Comparison of ENCODE assay signal across 22 mouse cellular contexts in the genomic region with DNA sequence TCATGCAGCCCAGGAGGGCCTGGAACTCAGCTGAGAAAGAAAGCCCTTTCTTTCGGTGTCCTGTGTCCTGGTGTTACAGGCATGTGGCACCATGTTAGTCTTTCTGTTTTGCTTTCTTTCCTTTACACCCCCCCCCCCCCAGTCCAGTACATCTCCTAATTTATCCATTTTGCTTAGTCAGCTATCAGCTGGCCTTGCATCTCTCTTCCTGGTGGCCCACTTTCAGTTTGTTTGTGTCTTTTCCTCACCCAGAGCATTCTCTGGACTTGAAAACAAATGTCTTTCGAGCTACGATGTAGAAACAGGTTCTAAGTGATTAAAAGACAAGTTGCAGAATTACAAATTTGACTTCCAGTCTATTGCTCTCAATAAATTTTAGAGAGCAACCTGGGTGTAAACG. TPM values are rescaled to one million over a fixed set of nuclear protein-coding genes. Genes with fewer than 3 reads are reported as not detected.
DNase-seq lines count a peak whose midpoint lies in the region; ATAC-seq and TF ChIP-seq lines count a peak whose summit lies in the region.
"Had no signal": no experiment of that assay in that cellular context is flagged by ENCODE, and none has a peak within 500 bp of the region (broad histone marks: within the 10 kb centered on the region; RNA-seq: fewer than 3 reads in every experiment).

No protein-coding gene starts in this region.

- no peak for TF ChIP-seq EP300 in MEL (IDR thresholded peaks at IDR 0.05; ENCODE audit: low read depth in 1 of 2, low read length in 2 of 2)

- no peaks in the 10 kb centered on the region for H3K27me3 ChIP-seq in heart, embryonic 10.5 days (ENCODE audit: insufficient read depth, poor library complexity, severe bottlenecking)
- H3K27me3 ChIP-seq in liver, embryonic 12.5 days (replicated peaks), result 0 out of 2 replicates have a peak, but pooled peaks cover 14% of the 10 kb centered on the region
- no peaks in the 10 kb centered on the region for H3K27me3 ChIP-seq in liver, embryonic 11.5 days (replicated peaks; ENCODE audit: control insufficient read depth, insufficient read depth, low read length)
- H3K27me3 ChIP-seq in MEL (ENCODE audit: control insufficient read depth in 1 of 2, insufficient read depth in 2 of 2, low read length in 2 of 2), result no peaks in the 10 kb centered on the region
- no peaks in the 10 kb centered on the region for H3K27me3 ChIP-seq in limb, embryonic 10.5 days (ENCODE audit: low read depth, poor library complexity, severe bottlenecking)
- H3K27me3 ChIP-seq: embryonic facial prominence, embryonic 12.5 days; forebrain, embryonic 15.5 days; heart, embryonic 15.5 days; hindbrain, embryonic 15.5 days had no signal

- H3K9ac ChIP-seq in liver, embryonic 12.5 days, result no peak overlapping the region
- no peak overlapping the region for H3K9ac ChIP-seq in liver, embryonic 11.5 days (ENCODE audit: low read depth, low read length)
- H3K9ac ChIP-seq in MEL (ENCODE audit: control insufficient read depth, low read depth, low read length, poor library complexity, severe bottlenecking), result peak overlapping the region; percentile 42
- H3K9ac ChIP-seq: forebrain, embryonic 15.5 days; heart, embryonic 15.5 days; hindbrain, embryonic 15.5 days had no signal

- H3K4me3 ChIP-seq in heart, embryonic 10.5 days, result no peak overlapping the region
- no peak overlapping the region for H3K4me3 ChIP-seq in liver, embryonic 12.5 days
- H3K4me3 ChIP-seq in liver, embryonic 11.5 days (ENCODE audit: low read depth, low read length), result no peak overlapping the region
- peak overlapping the region in 1 of 2 experiments; percentile 23; a peak in 2 of 4 replicates for H3K4me3 ChIP-seq in MEL (ENCODE audit: control insufficient read depth in 1 of 2, insufficient read depth in 1 of 2, low read depth in 2 of 2, low read length in 2 of 2)
- no peak overlapping the region for H3K4me3 ChIP-seq in limb, embryonic 10.5 days
- H3K4me3 ChIP-seq: embryonic facial prominence, embryonic 12.5 days; forebrain, embryonic 15.5 days; hindbrain, embryonic 15.5 days had no signal

- peaks cover 29% of the 10 kb centered on the region for H3K4me1 ChIP-seq in heart, embryonic 10.5 days
- peaks cover 37% of the 10 kb centered on the region for H3K4me1 ChIP-seq in liver, embryonic 12.5 days
- H3K4me1 ChIP-seq in liver, embryonic 11.5 days (replicated peaks; ENCODE audit: control insufficient read depth, insufficient read depth, low read length), result peaks cover 21% of the 10 kb centered on the region
- H3K4me1 ChIP-seq in MEL (ENCODE audit: control insufficient read depth in 1 of 2, insufficient read depth in 2 of 2, low read length in 2 of 2), result peaks cover 21 to 22% of the 10 kb centered on the region in 2 experiments
- H3K4me1 ChIP-seq in limb, embryonic 10.5 days, result peaks cover 23% of the 10 kb centered on the region

- ATAC-seq in liver, embryonic 12.5 days, result no peak
- no peak for ATAC-seq in liver, embryonic 11.5 days (replicated peaks; ENCODE audit: low FRiP score)
- no peak for ATAC-seq in frontal cortex, adult (ENCODE audit: low TSS enrichment)
- ATAC-seq: forebrain, embryonic 15.5 days; intestine, embryonic 16.5 days had no signal

- no peak for TF ChIP-seq POLR2A in MEL (IDR thresholded peaks at IDR 0.05; ENCODE audit: control insufficient read depth in 1 of 2, insufficient read depth in 1 of 2, low read depth in 1 of 2, low read length in 2 of 2, poor library complexity in 1 of 2)

- H3K27ac ChIP-seq in heart, embryonic 10.5 days, result peak overlapping the region; percentile 1; the same call in 1 of the 2 replicates
- H3K27ac ChIP-seq in liver, embryonic 12.5 days, result no peak overlapping the region
- H3K27ac ChIP-seq in liver, embryonic 11.5 days (ENCODE audit: low read depth, low read length), result no peak overlapping the region
- peak overlapping the region; percentile 32; the same call in 1 of the 2 replicates for H3K27ac ChIP-seq in MEL (ENCODE audit: control insufficient read depth, low read depth, low read length)
- H3K27ac ChIP-seq in limb, embryonic 10.5 days, result peak overlapping the region; percentile 25; the same call in 1 of the 2 replicates
- H3K27ac ChIP-seq: embryonic facial prominence, embryonic 12.5 days; forebrain, embryonic 15.5 days; heart, embryonic 15.5 days; hindbrain, embryonic 15.5 days had no signal

- 84% methylated on average over 4 of the region's 4 CpGs for WGBS in heart, embryonic 10.5 days
- 72% methylated on average over 4 of the region's 4 CpGs for WGBS in liver, embryonic 12.5 days (ENCODE audit: insufficient replicate concordance)
- WGBS in liver, embryonic 11.5 days, result 77% methylated on average over 4 of the region's 4 CpGs
- WGBS in limb, embryonic 10.5 days, result 93% methylated on average over 4 of the region's 4 CpGs

- TF ChIP-seq CTCF in MEL (IDR thresholded peaks at IDR 0.05 in 2 of 3, conservative IDR thresholded peaks at IDR 0.05 in 1 of 3; ENCODE audit: control insufficient read depth in 1 of 3, insufficient read depth in 1 of 3, low read depth in 2 of 3, low read length in 3 of 3, poor library complexity in 1 of 3, severe bottlenecking in 1 of 3), result no peak

- no peaks in the 10 kb centered on the region for H3K79me2 ChIP-seq in MEL (ENCODE audit: control insufficient read depth, insufficient read depth, low read length, poor library complexity)

- peaks cover 35% of the 10 kb centered on the region for H3K36me3 ChIP-seq in heart, embryonic 10.5 days
- peaks cover 15% of the 10 kb centered on the region for H3K36me3 ChIP-seq in liver, embryonic 12.5 days
- peaks cover 5% of the 10 kb centered on the region for H3K36me3 ChIP-seq in liver, embryonic 11.5 days (ENCODE audit: control insufficient read depth, insufficient read depth, low read length)
- H3K36me3 ChIP-seq in MEL (ENCODE audit: control insufficient read depth in 1 of 2, insufficient read depth in 2 of 2, low read length in 2 of 2), result peaks cover 0 to 18% of the 10 kb centered on the region in 2 experiments; a peak in 2 of 4 replicates
- peaks cover 38% of the 10 kb centered on the region for H3K36me3 ChIP-seq in limb, embryonic 10.5 days
- H3K36me3 ChIP-seq: forebrain, embryonic 15.5 days; hindbrain, embryonic 15.5 days had no signal

- no peak for TF ChIP-seq RAD21 in MEL (IDR thresholded peaks at IDR 0.05; ENCODE audit: low read depth, low read length)

- H3K9me3 ChIP-seq in heart, embryonic 10.5 days, result no peaks in the 10 kb centered on the region
- H3K9me3 ChIP-seq in liver, embryonic 12.5 days (replicated peaks), result no peaks in the 10 kb centered on the region
- H3K9me3 ChIP-seq in liver, embryonic 11.5 days (ENCODE audit: control insufficient read depth, low read length), result no peaks in the 10 kb centered on the region
- no peaks in the 10 kb centered on the region for H3K9me3 ChIP-seq in MEL (replicated peaks; ENCODE audit: insufficient read depth, low read length)
- no peaks in the 10 kb centered on the region for H3K9me3 ChIP-seq in limb, embryonic 10.5 days (replicated peaks)
- H3K9me3 ChIP-seq: embryonic facial prominence, embryonic 12.5 days; forebrain, embryonic 15.5 days; heart, embryonic 15.5 days; hindbrain, embryonic 15.5 days had no signal

- no peak for DNase-seq in heart, embryonic 10.5 days (ENCODE audit: low spot score)
- no peak for DNase-seq in heart, postnatal 4 days
- no peak for DNase-seq in liver, embryonic 11.5 days (ENCODE audit: low spot score)
- DNase-seq in MEL (ENCODE audit: low read depth, low spot score), result no peak
- no peak for DNase-seq in limb, embryonic 10.5 days (ENCODE audit: low spot score)
- no peak for DNase-seq in ovary, postnatal 36 days (ENCODE audit: low spot score)
- DNase-seq: adrenal gland, adult 8-10 months; adrenal gland, postnatal 36 days; cerebellum, adult 8-10 months; cerebellum, postnatal 14 days; embryo, embryonic 11 days; gastrocnemius, postnatal 25 days; heart, postnatal 14 days had no signal

- peak overlapping the region; percentile 80; the same call in 1 of the 2 replicates for H3K4me2 ChIP-seq in liver, embryonic 12.5 days
- no peak overlapping the region for H3K4me2 ChIP-seq in liver, embryonic 11.5 days
- H3K4me2 ChIP-seq: forebrain, embryonic 15.5 days had no signal

RNA-seq across cellular contexts. Expression of gene Jtb, which starts 8.9 kb away (rescaled TPM):
- polyA plus RNA-seq in heart, embryonic 10.5 days (2016; fragmentation: Nextera tagmentation; extraction: Ambion mirVana), result 75.1 and 92.0 TPM in 2 replicates
- total RNA-seq in heart, postnatal 4 days (2021), result 10 to 100 TPM; 40.9 to 47.4 TPM
- 64.9 and 66.4 TPM in 2 replicates for polyA plus RNA-seq in liver, embryonic 12.5 days (2016; fragmentation: Nextera tagmentation; extraction: Ambion mirVana)
- polyA plus RNA-seq in liver, embryonic 11.5 days (2014; fragmentation: Nextera tagmentation; extraction: Ambion mirVana), result 97.8 and 100.0 TPM in 2 replicates
- total RNA-seq in MEL (2012; rRNA removed), result 76.0 and 107 TPM in 2 replicates
- 100 to 1,000 TPM in 1 of 2 experiments, not detected in 1; 103 TPM for polyA plus RNA-seq in MEL (2012; ENCODE audit: insufficient read depth in 1 of 2, insufficient read length in 2 of 2, low read depth in 1 of 2, low replicate concordance in 2 of 2, missing spikeins in 1 of 2)
- polyA plus RNA-seq in limb, embryonic 10.5 days (2016; fragmentation: Nextera tagmentation; extraction: Ambion mirVana), result 71.4 and 73.5 TPM in 2 replicates

RNA-seq across cellular contexts. Expression of gene Rab13, which starts 9.0 kb away (rescaled TPM):
- 27.9 and 29.2 TPM in 2 replicates for polyA plus RNA-seq in heart, embryonic 10.5 days (2016; fragmentation: Nextera tagmentation; extraction: Ambion mirVana)
- total RNA-seq in heart, postnatal 4 days (2021), result 10 to 100 TPM; 14.8 to 19.0 TPM
- 8.3 and 8.6 TPM in 2 replicates for polyA plus RNA-seq in liver, embryonic 12.5 days (2016; fragmentation: Nextera tagmentation; extraction: Ambion mirVana)
- polyA plus RNA-seq in liver, embryonic 11.5 days (2014; fragmentation: Nextera tagmentation; extraction: Ambion mirVana), result 10.2 and 11.5 TPM in 2 replicates
- 4.3 and 5.1 TPM in 2 replicates for total RNA-seq in MEL (2012; rRNA removed)
- polyA plus RNA-seq in MEL (2012; ENCODE audit: insufficient read depth in 1 of 2, insufficient read length in 2 of 2, low read depth in 1 of 2, low replicate concordance in 2 of 2, missing spikeins in 1 of 2), result 1 to 10 TPM in 1 of 2 experiments, not detected in 1; 7.7 TPM
- 23.8 and 25.6 TPM in 2 replicates for polyA plus RNA-seq in limb, embryonic 10.5 days (2016; fragmentation: Nextera tagmentation; extraction: Ambion mirVana)

RNA-seq across cellular contexts. Expression of gene Rps27, which starts 9.0 kb away (rescaled TPM):
- 807 and 845 TPM in 2 replicates for polyA plus RNA-seq in heart, embryonic 10.5 days (2016; fragmentation: Nextera tagmentation; extraction: Ambion mirVana)
- 1,000 to 10,000 TPM; 1,313 to 1,450 TPM for total RNA-seq in heart, postnatal 4 days (2021)
- polyA plus RNA-seq in liver, embryonic 12.5 days (2016; fragmentation: Nextera tagmentation; extraction: Ambion mirVana), result 777 and 835 TPM in 2 replicates
- 1,394 and 1,458 TPM in 2 replicates for polyA plus RNA-seq in liver, embryonic 11.5 days (2014; fragmentation: Nextera tagmentation; extraction: Ambion mirVana)
- total RNA-seq in MEL (2012; rRNA removed), result 5,481 and 6,504 TPM in 2 replicates
- 1,000 to 10,000 TPM in 1 of 2 experiments, not detected in 1; 2,476 TPM for polyA plus RNA-seq in MEL (2012; ENCODE audit: insufficient read depth in 1 of 2, insufficient read length in 2 of 2, low read depth in 1 of 2, low replicate concordance in 2 of 2, missing spikeins in 1 of 2)
- 1,143 and 1,168 TPM in 2 replicates for polyA plus RNA-seq in limb, embryonic 10.5 days (2016; fragmentation: Nextera tagmentation; extraction: Ambion mirVana)

RNA-seq across cellular contexts. Expression of gene Creb3l4, which starts 20.9 kb away (rescaled TPM):
- 2.1 and 2.2 TPM in 2 replicates for polyA plus RNA-seq in heart, embryonic 10.5 days (2016; fragmentation: Nextera tagmentation; extraction: Ambion mirVana)
- under 1 TPM; 0.18 to 0.19 TPM for total RNA-seq in heart, postnatal 4 days (2021)
- 0.56 and 0.66 TPM in 2 replicates for polyA plus RNA-seq in liver, embryonic 12.5 days (2016; fragmentation: Nextera tagmentation; extraction: Ambion mirVana)
- polyA plus RNA-seq in liver, embryonic 11.5 days (2014; fragmentation: Nextera tagmentation; extraction: Ambion mirVana), result 0.82 and 2.2 TPM in 2 replicates
- 0.08 TPM in 1 of 2 replicates, not detected in the other for total RNA-seq in MEL (2012; rRNA removed)
- under 1 TPM in 1 of 2 experiments, not detected in 1; 0.07 TPM for polyA plus RNA-seq in MEL (2012; ENCODE audit: insufficient read depth in 1 of 2, insufficient read length in 2 of 2, low read depth in 1 of 2, low replicate concordance in 2 of 2, missing spikeins in 1 of 2)
- polyA plus RNA-seq in limb, embryonic 10.5 days (2016; fragmentation: Nextera tagmentation; extraction: Ambion mirVana), result 4.0 and 8.9 TPM in 2 replicates
- total RNA-seq: common myeloid progenitor, adult 5-6 weeks; granulocyte monocyte progenitor cell, adult 5-6 weeks; heart, postnatal 14 days had no signal

RNA-seq across cellular contexts. Expression of gene Slc39a1, which starts 25.5 kb away (rescaled TPM):
- 51.3 and 79.6 TPM in 2 replicates for polyA plus RNA-seq in heart, embryonic 10.5 days (2016; fragmentation: Nextera tagmentation; extraction: Ambion mirVana)
- total RNA-seq in heart, postnatal 4 days (2021), result 100 to 1,000 TPM; 101 to 106 TPM
- polyA plus RNA-seq in liver, embryonic 12.5 days (2016; fragmentation: Nextera tagmentation; extraction: Ambion mirVana), result 30.7 and 33.1 TPM in 2 replicates
- 48.7 and 57.5 TPM in 2 replicates for polyA plus RNA-seq in liver, embryonic 11.5 days (2014; fragmentation: Nextera tagmentation; extraction: Ambion mirVana)
- total RNA-seq in MEL (2012; rRNA removed), result 47.2 and 58.5 TPM in 2 replicates
- 10 to 100 TPM; 61.7 to 80.5 TPM for polyA plus RNA-seq in MEL (2012; ENCODE audit: insufficient read depth in 1 of 2, insufficient read length in 2 of 2, low read depth in 1 of 2, low replicate concordance in 2 of 2, missing spikeins in 1 of 2)
- 55.6 and 60.1 TPM in 2 replicates for polyA plus RNA-seq in limb, embryonic 10.5 days (2016; fragmentation: Nextera tagmentation; extraction: Ambion mirVana)

Comparison
In these comparisons a context has a peak if more than half of its experiments do, and no peak if none do; other contexts are left out.
1. H3K27ac ChIP-seq: peak in heart, embryonic 10.5 days (single experiment), MEL (single experiment) and limb, embryonic 10.5 days (single experiment); none in liver, embryonic 12.5 days (single experiment) and liver, embryonic 11.5 days (single experiment).